Mouse (Mus musculus) gonadal fat pad, adult 2 months (tissue): ENCODE data around the gene Tmtc4. TPM values are rescaled to one million over a fixed set of nuclear protein-coding genes. Genes with fewer than 3 reads are reported as not detected.

Experiments used
- DNase-seq: peaks from one replicate; pipeline ENCODE4 v3.0.0-alpha.2; 2012; ENCODE audit warnings: low read depth
- polyA plus RNA-seq: library from polyadenylated mRNA; depleted of rRNA; stranded (reverse); fragments of >200 nt; gene quantifications from 2 replicates; pipeline ENCODE4 v1.2.3, GENCODE M21; 2012; rRNA removed

Tmtc4 gene
- 13.6 and 14.4 TPM in 2 replicates for polyA plus RNA-seq

GRCm38 (mm10) chr14:122983226-122984215, at the start of gene Tmtc4:
Gene Tmtc4 (minus strand): TSS chr14:122984035.
- peak; percentile 58 for DNase-seq

GRCm38 (mm10) chr14:123032435-123032834, 48.6 kb upstream of the Tmtc4 start:
- DNase-seq = no peak

- DNase-seq = no peak
These were observed 44.0 kb upstream of the Tmtc4 start for GRCm38 (mm10) chr14:123027876-123028275.

GRCm38 (mm10) chr14:123022981-123023380, 39.1 kb upstream of the Tmtc4 start:
- DNase-seq = peak; percentile 60

- DNase-seq = no peak
These were observed 32.5 kb upstream of the Tmtc4 start for GRCm38 (mm10) chr14:123016310-123016709.

- DNase-seq = no peak
These were observed 31.9 kb upstream of the Tmtc4 start for GRCm38 (mm10) chr14:123015687-123016086.

GRCm38 (mm10) chr14:123009108-123010018, 25.5 kb upstream of the Tmtc4 start:
- no peak for DNase-seq

GRCm38 (mm10) chr14:123008672-123009071, 24.8 kb upstream of the Tmtc4 start:
- DNase-seq = no peak

GRCm38 (mm10) chr14:123003715-123004114, 19.9 kb upstream of the Tmtc4 start:
- DNase-seq = no peak

GRCm38 (mm10) chr14:123001391-123001790, 17.6 kb upstream of the Tmtc4 start:
- DNase-seq = no peak

GRCm38 (mm10) chr14:122997465-122997864, 13.6 kb upstream of the Tmtc4 start:
- no peak for DNase-seq

GRCm38 (mm10) chr14:122993935-122994334, 10.1 kb upstream of the Tmtc4 start:
- no peak for DNase-seq

- no peak for DNase-seq
These were observed 9.1 kb upstream of the Tmtc4 start for GRCm38 (mm10) chr14:122992937-122993336.

- DNase-seq = no peak
These were observed 6.8 kb upstream of the Tmtc4 start for GRCm38 (mm10) chr14:122990521-122991052.

- DNase-seq = no peak
These were observed 2.6 kb upstream of the Tmtc4 start for GRCm38 (mm10) chr14:122986404-122986803.

- no peak for DNase-seq
These were observed 1.1 kb downstream of the Tmtc4 start for GRCm38 (mm10) chr14:122982571-122983225.

GRCm38 (mm10) chr14:122981831-122982485, 1.9 kb downstream of the Tmtc4 start:
- no peak for DNase-seq

- DNase-seq = no peak
These were observed 5.0 kb downstream of the Tmtc4 start for GRCm38 (mm10) chr14:122978871-122979270.

GRCm38 (mm10) chr14:122977797-122978140, 6.1 kb downstream of the Tmtc4 start:
- no peak for DNase-seq

- DNase-seq = no peak
These were observed 6.6 kb downstream of the Tmtc4 start for GRCm38 (mm10) chr14:122977056-122977796.
